Mouse (Mus musculus) cortical plate, adult 2 months (tissue): ENCODE measurements around the gene Ttc9.

ENCODE experiments used
- CTCF ChIP-seq: fragments of 200-500 bp; IDR thresholded peaks from 2 replicates; pipeline ENCODE4 v1.5.1; 2011; ENCODE audit warnings: mild to moderate bottlenecking, control low read depth, low read length; ENCODE audit not compliant: insufficient read depth; ENCODE audit errors: extremely low read depth
- POLR2A ChIP-seq: fragments of 200-500 bp; IDR thresholded peaks from 2 replicates; pipeline ENCODE4 v1.6.1; 2011; ENCODE audit warnings: mild to moderate bottlenecking, low read length, control low read depth; ENCODE audit not compliant: insufficient read depth; ENCODE audit errors: extremely low read depth

- TF ChIP-seq CTCF (no peak), POLR2A (no peak)
Observed at GRCm38 (mm10) chr12:81662076-81662475, 31.0 kb downstream of the Ttc9 start.
